Mouse (Mus musculus) Muller cell, postnatal 12 days (primary cell): ENCODE results near the gene Kcnn1.
"Not testable (repeated sequence)": the region's sequence is repeated elsewhere in the genome, so short reads cannot be mapped to it uniquely, and the experiment has no call there.

Experiments used
- DNase-seq: peaks from one replicate; pipeline ENCODE4 v3.0.0-alpha.2; 2015; ENCODE audit errors: inconsistent ontology term

Gene Kcnn1

DNA sequence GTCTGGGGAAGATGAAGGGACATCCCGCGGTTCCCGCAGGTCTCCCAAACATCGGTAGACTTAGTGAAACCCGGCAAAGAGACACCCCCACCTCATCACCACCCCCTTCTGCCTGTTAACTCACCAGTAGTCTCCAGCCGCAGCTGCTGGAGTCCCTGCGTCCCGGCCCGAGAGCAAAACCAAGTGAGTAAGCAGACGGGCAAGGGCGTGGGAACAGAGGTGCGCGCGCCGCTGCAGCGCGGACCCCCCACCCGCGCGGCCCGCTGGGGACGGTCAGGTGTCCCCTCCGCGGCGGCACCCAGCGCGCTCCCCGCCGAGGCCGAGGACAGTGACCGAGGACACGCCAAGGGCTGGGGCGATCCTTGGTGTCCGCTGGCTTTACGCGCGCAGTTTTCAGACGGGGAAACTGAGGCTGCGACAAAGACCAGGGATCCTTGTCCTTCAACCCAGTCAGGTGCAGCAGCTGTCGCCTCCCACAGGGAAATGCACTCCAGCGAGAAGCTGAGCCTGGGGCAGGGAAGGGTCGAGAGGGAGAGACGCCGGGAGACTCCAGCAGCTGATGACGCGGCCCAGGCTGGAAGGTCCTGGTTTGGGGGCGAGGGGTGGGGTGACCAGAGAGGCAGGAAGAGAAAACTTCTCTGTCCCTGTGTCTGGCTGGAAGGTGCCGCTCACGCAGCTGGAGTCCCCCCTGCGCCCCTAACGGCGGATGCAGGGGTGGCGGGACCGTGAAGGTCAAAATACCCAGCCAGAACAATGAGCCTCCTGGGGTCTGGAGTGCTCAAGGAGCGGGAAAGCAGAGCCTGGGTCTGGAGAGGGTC, at the start of gene Kcnn1:
TSS of gene Kcnn1 (minus strand) at position 435 of the 818 bp plus-strand sequence.
- no peak for DNase-seq

DNA sequence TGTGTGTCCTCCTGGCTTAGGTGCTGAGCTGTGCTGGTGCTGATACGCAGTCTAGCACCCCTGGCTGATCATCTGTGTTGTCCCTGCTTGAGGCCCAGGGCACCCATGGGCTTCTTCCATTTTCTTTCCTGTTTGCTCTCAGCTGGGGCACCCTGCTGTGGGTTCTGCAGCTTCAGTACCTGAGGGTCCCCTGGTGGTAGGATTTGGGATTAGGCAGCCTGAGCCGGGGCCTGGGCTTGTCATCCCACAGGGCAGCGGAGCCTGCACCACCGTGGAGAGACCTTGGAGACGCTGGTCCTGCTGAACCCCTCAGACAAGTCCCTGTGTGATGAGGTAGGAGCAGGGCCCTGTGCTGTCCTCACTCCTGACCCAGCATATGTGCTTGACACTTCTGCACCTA, 48.5 kb upstream of the Kcnn1 start:
- DNase-seq: no peak

DNA sequence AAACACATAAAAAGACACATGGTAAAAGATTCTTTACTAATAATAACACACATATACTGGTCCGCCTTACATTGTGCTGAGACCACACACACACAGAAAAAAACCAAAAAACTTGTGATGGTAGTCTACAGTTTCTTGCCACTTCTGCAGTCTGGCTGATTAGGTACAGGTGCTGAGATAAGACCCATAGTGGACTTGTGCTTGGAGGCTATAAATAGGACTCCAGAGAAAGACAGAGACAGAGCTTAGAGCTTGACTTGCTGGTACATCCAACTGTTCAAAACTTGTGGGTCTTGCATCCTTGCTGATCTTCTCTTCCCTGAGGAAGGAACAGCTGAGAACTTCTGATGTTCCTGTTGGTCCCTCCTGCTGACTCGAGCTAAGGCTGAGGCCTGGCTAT, 44.5 kb upstream of the Kcnn1 start:
- no peak for DNase-seq

DNA sequence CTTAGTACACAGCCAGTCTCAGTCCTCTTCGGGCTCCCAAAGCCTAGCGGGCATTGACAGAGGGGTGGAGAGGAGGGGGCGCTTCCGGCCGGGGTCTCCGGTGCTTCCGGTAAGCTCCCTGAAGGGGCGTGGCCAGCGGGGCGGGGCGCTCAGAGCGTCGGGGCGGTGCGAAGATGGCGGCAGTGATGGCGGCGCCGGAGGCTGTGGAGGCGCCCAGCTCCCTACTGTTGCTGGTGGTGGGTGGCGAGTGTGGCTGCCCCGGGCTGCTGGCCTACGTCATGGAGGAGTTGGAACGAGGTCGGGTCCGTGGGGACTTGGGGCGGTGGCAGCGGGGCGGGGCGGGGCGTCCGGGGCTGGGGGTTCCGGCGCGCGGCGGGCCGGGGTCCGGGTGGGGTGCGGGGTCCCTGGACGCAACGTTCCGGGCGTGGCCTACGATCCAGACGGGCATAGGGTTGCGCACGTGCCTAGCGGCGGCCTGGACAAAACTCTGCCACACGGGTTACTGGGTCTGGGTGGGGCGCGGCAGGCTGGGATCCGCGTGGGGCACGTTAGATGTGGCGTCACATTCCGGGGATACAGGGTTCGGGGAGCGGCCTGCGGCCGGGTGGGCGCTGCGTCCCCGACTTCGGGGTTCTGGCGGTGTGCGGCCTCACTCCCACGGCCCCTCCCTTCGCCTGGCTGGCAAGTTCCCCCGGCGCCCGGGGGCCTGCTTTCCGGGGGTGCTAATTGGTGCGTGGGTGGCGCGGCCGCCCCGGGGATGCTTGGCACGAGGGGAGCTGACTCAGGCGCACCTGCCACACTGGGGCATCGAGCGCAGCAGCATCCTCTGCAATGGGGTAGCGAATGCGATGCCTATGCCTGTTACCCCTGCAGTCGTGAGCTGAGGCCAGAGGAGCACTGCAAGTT, 43.0 kb upstream of the Kcnn1 start, which contains the start of gene Map1s:
TSS of gene Map1s (plus strand) at position 102 of the 906 bp plus-strand sequence.
- peak; percentile 94 for DNase-seq

DNA sequence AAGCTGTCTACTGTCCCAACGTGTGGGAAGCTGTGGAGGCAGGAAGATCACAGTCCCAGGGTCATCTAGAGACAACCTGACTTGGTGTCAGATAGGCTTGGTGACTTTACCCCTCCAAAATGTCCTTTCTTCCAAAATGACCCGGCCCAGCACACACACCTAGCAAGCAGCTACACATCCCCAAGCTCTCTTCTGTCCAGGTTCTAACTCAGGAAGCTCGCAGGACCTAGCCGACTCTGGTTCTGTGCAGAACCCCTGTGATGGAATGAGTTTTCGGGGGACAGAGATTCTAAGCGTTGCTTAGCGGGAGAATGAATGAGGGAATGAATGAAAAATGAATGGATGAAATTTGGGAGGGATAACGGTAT, 42.4 kb upstream of the Kcnn1 start:
- no peak for DNase-seq

DNA sequence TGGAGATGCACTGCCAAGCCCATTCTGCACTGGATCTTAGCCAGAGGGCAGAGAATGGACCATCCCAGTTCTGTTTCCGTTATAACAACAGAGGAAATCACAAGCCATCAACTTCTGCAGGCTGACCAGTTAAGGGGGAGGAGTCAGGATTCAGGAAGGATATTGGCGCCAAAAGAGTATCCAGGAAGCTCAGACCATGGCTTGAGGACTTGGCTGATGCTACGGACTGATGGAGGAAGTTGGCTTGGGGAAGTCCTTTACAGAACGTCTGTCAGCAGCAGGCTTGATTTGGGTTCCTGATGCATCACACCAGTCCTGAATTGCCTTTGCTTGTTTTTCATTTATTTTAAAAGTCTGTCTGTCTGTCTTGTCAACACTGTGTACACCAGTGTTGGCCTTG, 41.5 kb upstream of the Kcnn1 start:
- DNase-seq: no peak

DNA sequence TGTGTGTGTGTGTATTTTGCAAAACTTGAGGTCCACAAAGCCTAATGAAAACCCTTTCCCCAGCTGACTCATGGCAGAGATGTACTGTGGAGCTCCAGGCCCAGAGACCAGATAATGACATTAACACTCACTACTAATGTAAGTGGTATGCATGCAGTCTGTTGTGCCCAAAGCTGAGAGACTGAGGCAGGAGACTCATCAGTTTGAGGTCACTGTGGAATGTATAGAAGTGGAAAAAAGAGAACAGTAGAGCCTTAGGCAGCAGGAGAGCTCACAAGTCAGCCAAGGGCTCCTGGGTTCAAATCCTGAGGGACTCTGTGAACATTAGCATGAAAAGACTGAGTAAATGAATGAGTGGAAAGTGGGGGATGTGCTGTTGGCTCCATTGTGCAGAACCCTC, 40.5 kb upstream of the Kcnn1 start:
- peak; percentile 51 for DNase-seq

DNA sequence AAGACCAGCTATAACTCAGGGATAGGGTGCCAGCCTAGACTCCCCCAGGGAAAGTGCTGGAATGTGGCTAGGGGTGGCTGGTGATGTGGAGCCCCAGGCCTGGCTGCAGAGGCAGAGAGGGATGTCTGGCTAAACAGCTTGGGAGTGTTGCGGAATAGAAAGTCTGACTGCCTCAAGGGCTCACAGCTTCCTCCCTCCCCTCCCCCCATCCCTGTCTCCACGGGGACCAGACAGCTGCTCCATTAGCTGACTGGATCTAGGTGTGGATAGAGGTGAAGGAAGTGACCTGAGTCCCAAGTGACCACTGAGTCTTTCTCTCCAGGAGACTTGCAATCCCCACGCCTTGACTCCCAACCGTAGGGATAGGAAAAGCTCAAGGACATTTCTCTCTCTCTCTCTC, 40.1 kb upstream of the Kcnn1 start:
- no peak for DNase-seq

DNA sequence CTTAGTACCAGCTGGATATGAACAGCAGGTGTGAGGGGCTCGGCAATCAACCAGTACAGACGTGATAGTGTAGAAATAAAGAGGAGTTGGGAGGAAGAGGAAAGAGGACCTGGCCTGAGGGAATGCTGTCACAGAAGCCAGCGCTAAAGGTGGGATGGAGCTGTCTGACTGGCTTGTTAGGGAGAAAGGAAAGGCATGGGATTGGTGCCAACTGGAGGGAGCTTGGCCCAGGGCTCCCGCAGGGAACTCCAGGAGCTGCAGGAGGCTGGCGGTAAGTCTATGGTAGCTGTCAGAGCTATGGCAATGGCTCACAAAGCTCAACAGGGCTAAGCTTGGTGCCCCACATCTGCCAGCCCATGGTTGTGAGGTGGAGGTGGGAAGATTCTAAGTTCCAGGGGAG, 39.2 kb upstream of the Kcnn1 start:
- no peak for DNase-seq

DNA sequence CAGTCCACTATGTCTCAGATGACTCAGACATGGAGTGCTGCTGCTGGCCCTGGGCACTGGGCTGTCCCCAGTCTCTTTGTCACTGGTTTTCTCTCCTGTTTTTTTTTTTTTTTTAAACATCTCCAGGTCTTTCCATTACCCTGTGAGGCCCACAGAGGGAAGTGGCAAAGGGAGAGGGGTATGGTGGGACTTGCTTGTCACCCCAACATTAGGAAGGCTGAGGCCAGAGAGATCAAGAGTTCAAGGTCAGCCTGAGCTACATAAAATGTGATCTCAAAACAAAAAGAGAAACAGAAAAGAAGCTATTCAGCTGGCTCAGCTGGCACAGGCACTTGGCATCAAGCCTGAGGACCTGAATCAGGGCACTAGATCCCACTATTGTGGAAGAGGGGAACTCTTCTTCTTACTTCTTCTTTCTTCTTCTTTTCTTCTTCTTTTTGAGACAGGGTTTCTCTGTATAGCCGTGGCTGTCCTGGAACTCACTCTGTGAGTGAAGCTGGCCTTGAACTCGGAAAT, 37.9 kb upstream of the Kcnn1 start:
- DNase-seq: no peak

DNA sequence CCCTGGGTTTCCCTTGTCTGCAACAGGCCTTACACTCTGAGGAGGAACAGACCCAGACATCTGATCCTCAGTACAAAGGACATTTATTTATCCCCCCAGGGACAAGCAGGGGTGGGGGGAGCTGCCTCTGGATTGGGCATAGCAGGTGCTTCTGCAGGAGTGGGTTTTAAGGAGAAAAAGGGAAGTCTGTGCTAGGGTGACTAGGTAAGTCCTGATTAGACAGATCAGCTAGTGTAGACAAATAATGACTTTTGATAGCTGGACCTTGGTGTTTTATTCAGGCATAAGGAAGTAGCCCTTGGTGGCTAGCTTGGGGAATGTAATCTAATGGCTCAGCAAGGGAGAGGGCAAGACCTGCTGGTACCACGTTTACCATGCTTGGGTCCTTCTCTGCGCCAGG, 36.2 kb upstream of the Kcnn1 start:
- DNase-seq: no peak

DNA sequence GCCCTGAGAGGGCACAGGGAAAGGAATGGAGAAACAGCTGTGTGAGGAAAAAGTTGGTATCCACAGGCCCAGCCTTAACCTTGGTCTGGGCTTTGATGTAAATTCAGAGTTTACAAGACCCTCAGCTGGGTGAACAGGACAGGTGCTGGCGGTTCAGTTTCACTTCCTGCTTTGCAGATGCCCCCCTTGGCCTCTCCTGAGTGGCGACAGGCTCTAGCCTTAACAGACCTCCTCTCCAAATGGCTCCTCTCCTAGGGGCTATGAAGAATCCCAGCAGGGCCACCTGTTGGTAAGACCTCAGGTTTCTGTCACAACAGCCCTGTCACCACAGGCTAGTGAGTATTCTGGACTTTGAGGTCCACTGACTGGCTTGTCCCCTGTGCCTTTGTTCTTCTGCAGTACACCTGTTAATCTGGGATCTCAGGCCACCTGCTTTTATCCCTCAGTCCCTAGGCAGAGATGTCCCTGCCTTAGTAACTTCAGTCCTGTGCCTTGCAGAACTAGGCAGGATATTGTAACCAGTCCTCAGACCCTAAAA, 35.7 kb upstream of the Kcnn1 start:
- no peak for DNase-seq

DNA sequence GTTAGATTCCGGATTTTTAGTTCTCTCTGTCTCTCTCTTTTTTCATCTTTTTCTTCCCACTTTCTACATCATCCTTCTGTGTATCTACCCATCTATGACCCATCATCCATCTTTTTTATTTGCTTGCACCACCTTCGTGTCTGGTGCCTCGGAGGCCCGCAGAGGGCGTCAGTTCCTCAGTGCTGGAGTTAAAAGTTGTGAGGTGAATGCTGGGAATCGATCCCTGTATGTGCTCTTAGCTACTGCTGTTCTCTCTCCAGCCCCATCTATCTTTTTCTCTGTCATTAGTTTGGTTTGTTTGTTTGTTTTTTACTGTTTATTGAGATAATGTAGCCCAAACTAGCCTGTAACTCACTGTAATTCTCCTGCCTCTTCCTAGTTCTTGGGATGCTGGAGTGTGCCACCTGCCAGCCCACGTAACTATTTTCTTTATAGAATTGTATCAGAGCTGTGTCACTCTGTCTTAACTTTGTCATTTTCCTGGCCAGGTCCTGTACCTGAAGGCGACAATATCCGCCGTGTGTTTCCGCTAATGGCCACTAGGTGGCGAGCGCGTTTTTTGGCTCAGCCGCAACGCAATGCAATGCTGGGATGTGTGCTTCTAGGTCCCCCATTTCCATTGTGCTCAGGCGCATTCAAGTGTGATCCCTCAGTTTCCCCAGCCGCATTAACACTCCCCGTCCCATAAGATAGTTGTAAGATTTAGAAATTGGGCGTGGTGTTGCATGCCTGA, 34.8 kb upstream of the Kcnn1 start:
- DNase-seq: peak; percentile 35

DNA sequence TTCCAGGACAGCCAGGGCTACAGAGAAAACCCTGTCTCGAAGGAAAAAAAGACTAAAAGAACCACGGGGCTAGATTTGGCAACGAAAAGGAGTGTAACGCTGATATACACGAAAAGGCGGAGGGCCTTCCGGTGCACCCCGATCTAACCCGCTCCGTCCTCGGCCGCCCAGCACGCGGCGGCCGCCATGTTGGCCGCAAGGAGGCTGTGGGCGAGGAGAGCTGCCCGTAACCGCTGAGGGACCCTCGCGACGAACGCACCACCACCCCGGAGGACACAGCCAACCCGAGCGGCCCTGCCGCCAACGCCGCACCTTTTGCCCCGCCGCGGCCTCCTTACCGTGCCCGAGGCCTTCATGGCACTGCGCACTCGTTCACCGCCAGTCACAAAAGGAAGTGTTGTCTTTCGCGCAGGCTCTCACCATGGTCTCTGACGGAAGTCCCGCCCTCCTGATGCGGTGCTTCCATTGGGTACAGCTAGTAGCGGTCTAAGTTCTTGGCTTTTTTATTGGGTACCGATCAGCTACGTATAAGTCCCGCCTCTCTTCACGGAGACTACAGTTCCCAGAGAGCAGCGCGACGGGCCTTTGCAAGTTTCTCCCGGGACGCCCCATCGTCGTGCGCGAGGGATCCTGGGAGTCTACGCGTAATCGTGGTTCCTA, 34.1 kb upstream of the Kcnn1 start, which contains the start of gene Rpl18a:
TSS of gene Rpl18a (minus strand) at position 392 of the 660 bp plus-strand sequence.
- peak; percentile 95 for DNase-seq

DNA sequence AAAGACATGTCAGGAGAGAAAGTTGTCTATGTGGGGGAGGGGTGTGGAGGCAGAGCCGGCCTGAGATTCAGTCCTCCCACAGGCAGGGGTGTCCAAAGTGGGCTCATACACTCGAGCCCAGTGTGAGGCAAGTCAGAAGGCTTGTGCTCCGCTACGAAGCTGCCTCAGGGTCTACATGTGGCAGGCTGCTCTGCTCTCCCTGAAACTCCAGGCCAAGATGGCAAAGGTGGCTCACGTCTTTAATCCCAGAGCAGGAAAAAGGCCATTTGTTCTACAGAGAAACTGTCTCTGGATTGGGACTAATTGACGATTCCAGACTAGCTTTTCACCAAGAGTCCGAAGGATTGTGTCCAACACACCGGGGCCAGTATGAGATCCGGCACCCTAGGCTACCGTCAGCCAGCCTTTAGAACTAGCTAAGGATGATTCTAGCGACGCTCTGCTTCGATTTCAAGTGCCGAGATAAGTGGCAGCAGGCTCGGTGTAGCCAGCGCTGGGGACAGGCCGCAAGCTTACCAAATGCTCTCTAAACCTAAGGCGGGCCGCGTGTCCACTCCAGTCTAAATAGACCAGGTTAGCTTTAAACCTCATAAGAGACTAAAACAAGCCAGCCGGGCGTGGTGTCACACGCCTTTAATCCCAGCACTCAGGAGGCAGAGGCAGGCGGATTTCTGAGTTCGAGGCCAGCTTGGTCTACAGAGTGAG, 33.4 kb upstream of the Kcnn1 start:
- DNase-seq: no peak

DNA sequence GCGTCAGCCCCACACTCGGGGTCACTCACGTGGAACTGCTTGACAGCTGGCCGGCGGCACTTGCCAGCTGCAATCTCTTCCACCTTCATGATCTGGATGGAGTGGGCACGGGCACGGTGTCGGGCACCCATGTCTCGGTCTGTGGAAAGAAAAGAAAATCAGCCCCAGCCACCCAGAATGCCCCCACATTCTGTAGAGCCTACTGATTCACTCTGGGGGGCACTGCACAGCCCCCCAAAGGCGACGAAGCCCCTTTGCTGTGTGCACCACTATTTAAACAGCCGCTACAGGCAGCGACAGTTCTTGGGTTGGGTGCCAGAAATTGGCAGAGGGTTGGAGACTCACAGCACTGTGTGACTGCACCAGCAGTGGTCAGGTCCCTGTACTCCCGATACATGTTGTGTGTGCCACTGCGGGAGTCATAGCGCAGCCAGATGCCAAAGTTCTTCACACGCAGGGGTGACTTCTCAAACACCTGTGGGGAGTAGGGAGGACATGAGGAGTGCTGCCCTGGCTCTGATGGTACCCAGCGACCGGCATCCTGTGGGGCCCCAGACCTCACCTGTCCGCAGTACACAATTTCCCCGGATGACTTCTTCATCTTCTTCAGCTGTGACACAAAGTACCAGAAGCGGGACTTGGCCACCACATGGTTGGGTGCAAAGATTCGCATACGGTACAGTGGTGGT, 32.7 kb upstream of the Kcnn1 start:
- DNase-seq: not testable (repeated sequence)

DNA sequence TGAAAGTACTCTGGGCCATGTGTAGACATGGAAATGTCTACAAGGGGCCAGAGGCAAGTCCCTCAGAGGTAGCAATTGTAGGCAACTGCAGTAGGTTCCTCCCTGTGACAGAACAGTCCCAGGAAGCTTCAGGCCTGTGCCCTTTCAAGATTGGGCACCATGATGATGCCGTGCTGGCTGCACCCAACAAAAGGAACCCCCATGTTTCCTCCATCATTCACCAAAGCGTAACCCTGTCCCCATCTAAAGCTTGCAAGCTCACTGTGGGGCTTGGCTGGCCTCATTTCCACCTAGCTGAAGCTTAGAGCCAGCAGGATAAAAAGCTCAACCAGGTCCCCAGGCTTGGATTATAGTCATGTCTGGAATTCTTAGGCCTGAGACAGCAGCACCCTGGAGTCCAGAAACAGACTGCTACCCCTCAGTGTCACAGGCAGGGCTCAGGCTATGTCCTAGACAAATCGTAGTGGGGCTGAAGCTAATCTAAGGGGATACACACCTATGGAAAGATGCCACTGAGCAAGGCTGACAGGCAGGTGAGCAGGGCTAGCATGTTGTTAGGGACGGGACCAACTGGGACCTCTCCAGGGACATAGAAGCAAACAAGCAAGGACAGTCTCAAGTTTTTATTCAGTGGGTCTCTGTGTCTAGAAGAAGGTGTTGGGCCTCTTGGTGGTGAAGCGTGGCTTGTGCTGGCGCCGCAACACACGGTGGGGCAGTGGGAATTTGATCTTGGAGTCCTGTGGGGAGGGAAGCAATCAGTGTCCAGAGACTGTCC, 31.9 kb upstream of the Kcnn1 start:
- DNase-seq: no peak

DNA sequence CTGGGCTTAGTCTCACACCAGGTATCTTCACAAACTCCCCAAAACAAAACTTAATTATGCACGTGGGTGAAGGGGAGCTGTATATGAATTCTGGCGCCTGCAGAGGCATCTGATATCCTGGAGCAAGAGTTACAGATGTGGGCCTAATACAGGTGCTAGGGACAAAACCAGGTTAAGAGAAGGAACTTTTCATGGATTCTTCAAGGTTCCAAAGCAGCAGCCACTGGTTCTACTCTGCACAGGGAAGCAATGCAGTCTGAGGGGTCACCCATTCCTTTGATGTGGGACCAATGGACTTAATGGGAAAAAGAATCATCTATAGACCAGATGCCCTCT, 31.3 kb upstream of the Kcnn1 start:
- DNase-seq: no peak
